ENCODE assay signal across 19 mouse cellular contexts in genomic region chr2:110004668-110005067, GRCm38 (mm10). TPM values are rescaled to one million over a fixed set of nuclear protein-coding genes. Genes with fewer than 3 reads are reported as not detected.
DNase-seq lines count a peak whose midpoint lies in the region; ATAC-seq and TF ChIP-seq lines count a peak whose summit lies in the region.
"Had no signal": no experiment of that assay in that cellular context is flagged by ENCODE, and none has a peak within 500 bp of the region (broad histone marks: within the 10 kb centered on the region; RNA-seq: fewer than 3 reads in every experiment).

No protein-coding gene starts in this region.

- no peak for ATAC-seq in kidney, embryonic 16.5 days (ENCODE audit: low FRiP score, low TSS enrichment)
- ATAC-seq: midbrain, embryonic 16.5 days had no signal

- H3K27ac ChIP-seq in kidney, adult 2 months (ENCODE audit: insufficient read depth, low read depth, low read length) = no peak overlapping the region
- no peak overlapping the region for H3K27ac ChIP-seq in kidney, embryonic 16.5 days (ENCODE audit: low read length)
- H3K27ac ChIP-seq: forebrain, embryonic 10.5 days; neural tube, embryonic 15.5 days had no signal

- H3K9me3 ChIP-seq in kidney, embryonic 16.5 days (ENCODE audit: low read length) = no peaks in the 10 kb centered on the region
- H3K9me3 ChIP-seq: forebrain, embryonic 10.5 days; heart, embryonic 12.5 days; neural tube, embryonic 15.5 days had no signal

- H3K4me1 ChIP-seq in kidney, adult 2 months (ENCODE audit: control insufficient read depth, insufficient read depth, low read length) = no peaks in the 10 kb centered on the region
- H3K4me1 ChIP-seq in kidney, embryonic 16.5 days (ENCODE audit: insufficient read depth, low read length) = no peaks in the 10 kb centered on the region
- H3K4me1 ChIP-seq: neural tube, embryonic 15.5 days had no signal

- no peak overlapping the region for H3K4me2 ChIP-seq in kidney, embryonic 16.5 days (replicated peaks; ENCODE audit: low read depth, low read length)
- H3K4me2 ChIP-seq: heart, embryonic 12.5 days; neural tube, embryonic 15.5 days had no signal

- intact Hi-C loops in heart, postnatal 10 days (cut with DNase I) = no loop called here

- no peak for TF ChIP-seq POLR2A in kidney, adult 2 months (IDR thresholded peaks at IDR 0.05; ENCODE audit: low read depth, low read length)

- H3K9ac ChIP-seq in kidney, embryonic 16.5 days (replicated peaks; ENCODE audit: low read length) = no peak overlapping the region
- H3K9ac ChIP-seq: heart, embryonic 12.5 days; liver, embryonic 14.5 days; neural tube, embryonic 15.5 days had no signal

- TF ChIP-seq CTCF in kidney, adult 2 months (conservative IDR thresholded peaks at IDR 0.05; ENCODE audit: insufficient read depth, insufficient read length, low read depth, low read length) = no peak

- WGBS in kidney, adult 2 months = 16% methylated on average over 1 of the region's 1 CpGs
- WGBS in kidney, embryonic 16.5 days = 48% methylated on average over 1 of the region's 1 CpGs

- H3K36me3 ChIP-seq in kidney, adult 2 months (ENCODE audit: control insufficient read depth, insufficient read depth, low read length) = peaks cover 14% of the 10 kb centered on the region; the same call in 1 of the 2 replicates
- peaks cover 31% of the 10 kb centered on the region for H3K36me3 ChIP-seq in kidney, embryonic 16.5 days (ENCODE audit: insufficient read depth, low read length)

- H3K27me3 ChIP-seq in kidney, adult 2 months (replicated peaks; ENCODE audit: control insufficient read depth, insufficient read depth, low read length) = no peaks in the 10 kb centered on the region
- no peaks in the 10 kb centered on the region for H3K27me3 ChIP-seq in kidney, embryonic 16.5 days (ENCODE audit: insufficient read depth, low read length)
- H3K27me3 ChIP-seq: CH12.LX; heart, embryonic 12.5 days; neural tube, embryonic 15.5 days had no signal

- no peak overlapping the region for H3K4me3 ChIP-seq in kidney, adult 2 months (ENCODE audit: insufficient read depth, low read depth, low read length)
- no peak overlapping the region for H3K4me3 ChIP-seq in kidney, embryonic 16.5 days (ENCODE audit: low read length)
- H3K4me3 ChIP-seq: forebrain, embryonic 10.5 days; heart, embryonic 12.5 days; layer of hippocampus, adult 2 months; neural tube, embryonic 15.5 days had no signal

- DNase-seq in heart, adult 11 months = peak; percentile 63
- no peak for DNase-seq in heart, postnatal 10 days
- peak; percentile 80 for DNase-seq in kidney, adult 2 months
- peak; percentile 63 for DNase-seq in 3T3-L1 (ENCODE audit: low read depth, low spot score)
- DNase-seq in kidney, postnatal 25 days = peak; percentile 66 to 74
- no peak for DNase-seq in left cerebral cortex, adult 9 months (ENCODE audit: low spot score in 2 of 2)
- no peak for DNase-seq in urinary bladder, adult 2 months (ENCODE audit: low spot score)
- DNase-seq: embryo, embryonic 11 days; lung, postnatal 10 days; spleen, adult 18-20 months; thymus, adult 2 months had no signal

RNA-seq across cellular contexts. Expression of gene Ccdc34, which starts 12.9 kb away (rescaled TPM):
- 10 to 100 TPM; 12.4 to 14.0 TPM for total RNA-seq in heart, postnatal 10 days (2021)
- polyA plus RNA-seq in kidney, adult 2 months (2012; rRNA removed) = 4.2 and 4.6 TPM in 2 replicates
- 39.5 and 44.9 TPM in 2 replicates for polyA plus RNA-seq in kidney, embryonic 16.5 days (2015; fragmentation: Nextera tagmentation; extraction: Ambion mirVana)
- polyA plus RNA-seq in urinary bladder, adult 2 months (2012; rRNA removed) = 9.4 and 9.5 TPM in 2 replicates

Comparison
In these comparisons a context has a peak if more than half of its experiments do, and no peak if none do; other contexts are left out.
1. DNase-seq: peak in heart, adult 11 months (single experiment), kidney, adult 2 months (single experiment), 3T3-L1 (single experiment) and kidney, postnatal 25 days (2 of 2); none in heart, postnatal 10 days (0 of 2), left cerebral cortex, adult 9 months (0 of 2) and urinary bladder, adult 2 months (single experiment).